Comparison of ENCODE assay signal across 27 mouse cellular contexts in the genomic region with DNA sequence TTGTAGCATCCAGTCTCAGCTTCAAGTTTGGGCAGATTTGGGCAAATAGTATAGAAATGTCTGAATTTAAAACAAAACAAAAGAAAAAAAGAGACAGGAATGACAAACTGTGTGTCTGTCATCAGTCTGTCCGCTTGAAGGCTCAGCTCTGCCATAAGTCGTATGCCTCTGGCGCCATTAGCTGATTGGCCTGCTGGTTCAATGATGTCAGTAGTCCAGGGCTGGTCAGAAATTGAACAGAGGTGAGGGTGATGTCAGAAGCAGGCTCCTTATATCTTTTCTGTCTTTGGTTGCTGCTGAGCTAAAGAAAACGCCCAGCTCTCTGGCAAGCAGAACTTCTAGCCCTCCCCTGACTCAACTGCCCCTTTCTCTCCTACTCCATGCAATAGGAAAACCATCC.
DNase-seq lines count a peak whose midpoint lies in the region; ATAC-seq and TF ChIP-seq lines count a peak whose summit lies in the region.
"Had no signal": no experiment of that assay in that cellular context is flagged by ENCODE, and none has a peak within 500 bp of the region (broad histone marks: within the 10 kb centered on the region; RNA-seq: fewer than 3 reads in every experiment).

No protein-coding gene starts in this region.

- 88% methylated on average over 4 of the region's 4 CpGs for WGBS in forebrain, embryonic 10.5 days
- 92% methylated on average over 4 of the region's 4 CpGs for WGBS in forebrain, embryonic 13.5 days
- WGBS in intestine, embryonic 14.5 days = 80% methylated on average over 4 of the region's 4 CpGs
- 80% methylated on average over 4 of the region's 4 CpGs for WGBS in intestine, embryonic 15.5 days
- WGBS in embryonic facial prominence, embryonic 12.5 days = 79% methylated on average over 4 of the region's 4 CpGs
- 85% methylated on average over 4 of the region's 4 CpGs for WGBS in limb, embryonic 13.5 days
- WGBS in cerebellum, adult 2 months = 90% methylated on average over 4 of the region's 4 CpGs

- no peak overlapping the region for H3K4me2 ChIP-seq in forebrain, embryonic 13.5 days
- H3K4me2 ChIP-seq in intestine, embryonic 14.5 days (ENCODE audit: low read length) = no peak overlapping the region
- H3K4me2 ChIP-seq in intestine, embryonic 15.5 days (replicated peaks) = no peak overlapping the region
- H3K4me2 ChIP-seq in embryonic facial prominence, embryonic 12.5 days (replicated peaks) = no peak overlapping the region
- no peak overlapping the region; the same call in 1 of the 2 replicates for H3K4me2 ChIP-seq in limb, embryonic 13.5 days (replicated peaks)
- H3K4me2 ChIP-seq: heart, embryonic 11.5 days; liver, embryonic 15.5 days; lung, embryonic 15.5 days; midbrain, embryonic 11.5 days; neural tube, embryonic 12.5 days had no signal

- no peaks in the 10 kb centered on the region for H3K9me3 ChIP-seq in forebrain, embryonic 10.5 days
- no peaks in the 10 kb centered on the region for H3K9me3 ChIP-seq in forebrain, embryonic 13.5 days (replicated peaks)
- no peaks in the 10 kb centered on the region for H3K9me3 ChIP-seq in intestine, embryonic 14.5 days (ENCODE audit: control insufficient read depth, low read length)
- H3K9me3 ChIP-seq in intestine, embryonic 15.5 days = no peaks in the 10 kb centered on the region
- no peaks in the 10 kb centered on the region for H3K9me3 ChIP-seq in embryonic facial prominence, embryonic 12.5 days
- peaks cover 10% of the 10 kb centered on the region for H3K9me3 ChIP-seq in limb, embryonic 13.5 days
- H3K9me3 ChIP-seq: liver, embryonic 15.5 days; lung, embryonic 15.5 days; neural tube, embryonic 12.5 days had no signal

- no peaks in the 10 kb centered on the region for H3K36me3 ChIP-seq in forebrain, embryonic 10.5 days (replicated peaks)
- no peaks in the 10 kb centered on the region for H3K36me3 ChIP-seq in forebrain, embryonic 13.5 days (ENCODE audit: poor library complexity, severe bottlenecking)
- no peaks in the 10 kb centered on the region for H3K36me3 ChIP-seq in intestine, embryonic 14.5 days (ENCODE audit: control insufficient read depth, insufficient read depth, low read length)
- H3K36me3 ChIP-seq in intestine, embryonic 15.5 days = no peaks in the 10 kb centered on the region
- H3K36me3 ChIP-seq in embryonic facial prominence, embryonic 12.5 days = no peaks in the 10 kb centered on the region
- no peaks in the 10 kb centered on the region for H3K36me3 ChIP-seq in limb, embryonic 13.5 days
- H3K36me3 ChIP-seq: liver, embryonic 15.5 days; lung, embryonic 15.5 days; neural tube, embryonic 12.5 days had no signal

- H3K9ac ChIP-seq in forebrain, embryonic 13.5 days = no peak overlapping the region
- no peak overlapping the region for H3K9ac ChIP-seq in intestine, embryonic 14.5 days (ENCODE audit: low read length)
- no peak overlapping the region for H3K9ac ChIP-seq in intestine, embryonic 15.5 days
- no peak overlapping the region for H3K9ac ChIP-seq in embryonic facial prominence, embryonic 12.5 days
- H3K9ac ChIP-seq in limb, embryonic 13.5 days = no peak overlapping the region
- H3K9ac ChIP-seq: forebrain, postnatal 0 days; liver, embryonic 15.5 days; lung, embryonic 15.5 days; neural tube, embryonic 12.5 days had no signal

- no peak for ATAC-seq in forebrain, embryonic 13.5 days
- ATAC-seq in intestine, embryonic 14.5 days (replicated peaks; ENCODE audit: low FRiP score, low TSS enrichment, low read depth) = no peak
- no peak for ATAC-seq in intestine, embryonic 15.5 days
- ATAC-seq in embryonic facial prominence, embryonic 12.5 days (ENCODE audit: insufficient number of reproducible peaks, insufficient read depth, low FRiP score, low TSS enrichment) = no peak
- no peak for ATAC-seq in limb, embryonic 13.5 days (ENCODE audit: low FRiP score, low read depth)
- ATAC-seq: activated CD4-positive, CD25-positive, alpha-beta regulatory T cell, adult 4 months; forebrain, postnatal 0 days; hindbrain, postnatal 0 days; intestine, postnatal 0 days; midbrain, embryonic 16.5 days had no signal

- H3K27me3 ChIP-seq in forebrain, embryonic 10.5 days (ENCODE audit: poor library complexity, severe bottlenecking) = no peaks in the 10 kb centered on the region
- H3K27me3 ChIP-seq in forebrain, embryonic 13.5 days = no peaks in the 10 kb centered on the region
- no peaks in the 10 kb centered on the region for H3K27me3 ChIP-seq in intestine, embryonic 14.5 days (replicated peaks; ENCODE audit: control insufficient read depth, insufficient read depth, low read length)
- no peaks in the 10 kb centered on the region for H3K27me3 ChIP-seq in intestine, embryonic 15.5 days (replicated peaks)
- H3K27me3 ChIP-seq in embryonic facial prominence, embryonic 12.5 days = no peaks in the 10 kb centered on the region
- H3K27me3 ChIP-seq in limb, embryonic 13.5 days = no peaks in the 10 kb centered on the region
- H3K27me3 ChIP-seq in cerebellum, adult 2 months (ENCODE audit: control insufficient read depth, insufficient read depth, low read length) = no peaks in the 10 kb centered on the region; the same call in 1 of the 2 replicates
- H3K27me3 ChIP-seq: liver, embryonic 15.5 days; lung, embryonic 15.5 days; neural tube, embryonic 12.5 days had no signal

- peaks cover 18% of the 10 kb centered on the region for H3K4me1 ChIP-seq in forebrain, embryonic 10.5 days
- peaks cover 8% of the 10 kb centered on the region for H3K4me1 ChIP-seq in forebrain, embryonic 13.5 days
- peaks cover 20% of the 10 kb centered on the region for H3K4me1 ChIP-seq in intestine, embryonic 14.5 days (replicated peaks; ENCODE audit: control insufficient read depth, insufficient read depth, low read length)
- no peaks in the 10 kb centered on the region for H3K4me1 ChIP-seq in intestine, embryonic 15.5 days (replicated peaks)
- peaks cover 4% of the 10 kb centered on the region for H3K4me1 ChIP-seq in embryonic facial prominence, embryonic 12.5 days
- peaks cover 30% of the 10 kb centered on the region for H3K4me1 ChIP-seq in limb, embryonic 13.5 days
- no peaks in the 10 kb centered on the region for H3K4me1 ChIP-seq in cerebellum, adult 2 months (ENCODE audit: control insufficient read depth, insufficient read depth, low read length)
- H3K4me1 ChIP-seq: liver, embryonic 15.5 days had no signal

- peak overlapping the region; percentile 51; the same call in 1 of the 2 replicates for H3K27ac ChIP-seq in forebrain, embryonic 10.5 days
- no peak overlapping the region for H3K27ac ChIP-seq in forebrain, embryonic 13.5 days
- H3K27ac ChIP-seq in intestine, embryonic 14.5 days (ENCODE audit: low read depth) = peak overlapping the region; percentile 57; the same call in 1 of the 2 replicates
- H3K27ac ChIP-seq in intestine, embryonic 15.5 days = no peak overlapping the region
- peak overlapping the region; percentile 63 for H3K27ac ChIP-seq in embryonic facial prominence, embryonic 12.5 days
- H3K27ac ChIP-seq in limb, embryonic 13.5 days = peak overlapping the region; percentile 45; the same call in 1 of the 2 replicates
- H3K27ac ChIP-seq in cerebellum, adult 2 months (ENCODE audit: insufficient read depth, low read length) = no peak overlapping the region
- H3K27ac ChIP-seq: hindbrain, postnatal 0 days; left cerebral cortex, adult 2 months; liver, embryonic 15.5 days; lung, embryonic 15.5 days; neural tube, embryonic 12.5 days had no signal

- no peak for DNase-seq in forebrain, embryonic 10.5 days (ENCODE audit: extremely low spot score, low spot score)
- no peak for DNase-seq in intestine, embryonic 14.5 days (ENCODE audit: low spot score)
- DNase-seq in cerebellum, adult 2 months = no peak
- DNase-seq: adrenal gland, adult 2 months; adrenal gland, postnatal 36 days; cerebellum, adult 18-20 months; cerebellum, postnatal 14 days; forebrain, postnatal 0 days; heart, postnatal 4 days; kidney, adult 9 months; kidney, postnatal 25 days; lung, postnatal 36 days had no signal

- no peak overlapping the region for H3K4me3 ChIP-seq in forebrain, embryonic 10.5 days
- no peak overlapping the region for H3K4me3 ChIP-seq in forebrain, embryonic 13.5 days
- H3K4me3 ChIP-seq in intestine, embryonic 14.5 days (ENCODE audit: low read depth, low read length) = no peak overlapping the region
- no peak overlapping the region for H3K4me3 ChIP-seq in intestine, embryonic 15.5 days (replicated peaks)
- H3K4me3 ChIP-seq in embryonic facial prominence, embryonic 12.5 days = no peak overlapping the region
- H3K4me3 ChIP-seq in limb, embryonic 13.5 days = no peak overlapping the region
- H3K4me3 ChIP-seq in cerebellum, adult 2 months (replicated peaks; ENCODE audit: insufficient read depth, low read depth, low read length) = no peak overlapping the region
- H3K4me3 ChIP-seq: left cerebral cortex, adult 2 months; liver, embryonic 15.5 days; lung, embryonic 15.5 days; myocyte; neural tube, embryonic 12.5 days had no signal

- TF ChIP-seq POLR2A in cerebellum, adult 2 months (IDR thresholded peaks at IDR 0.05; ENCODE audit: borderline replicate concordance, insufficient read depth, low read length) = no peak

- no peak for TF ChIP-seq CTCF in cerebellum, adult 2 months (IDR thresholded peaks at IDR 0.05; ENCODE audit: borderline replicate concordance, insufficient read depth, low read depth, low read length)

Comparison
In these comparisons a context has a peak if more than half of its experiments do, and no peak if none do; other contexts are left out.
1. H3K27ac ChIP-seq: peak in forebrain, embryonic 10.5 days (single experiment), intestine, embryonic 14.5 days (single experiment), embryonic facial prominence, embryonic 12.5 days (single experiment) and limb, embryonic 13.5 days (single experiment); none in forebrain, embryonic 13.5 days (single experiment), intestine, embryonic 15.5 days (single experiment) and cerebellum, adult 2 months (single experiment).